Mouse (Mus musculus) hindbrain, postnatal 0 days (tissue): ENCODE data around the gene 1110017D15Rik. TPM values are rescaled to one million over a fixed set of nuclear protein-coding genes. Genes with fewer than 3 reads are reported as not detected.

ENCODE experiments used
- ATAC-seq: fragments of 200-750 bp; cut with Nextera tagmentation; 2 replicates; pipeline ENCODE4 v1.8.0; 2017; ENCODE audit warnings: mild to moderate bottlenecking, moderate TSS enrichment, moderate library complexity
- DNase-seq: peaks from one replicate; pipeline ENCODE4 v3.0.0-alpha.2; 2015; ENCODE audit warnings: low spot score
- H3K27ac ChIP-seq: fragments of 300-500 bp; sonication (generic); 2 replicates; pipeline ENCODE4 v1.5.1; 2014; ENCODE audit warnings: mild to moderate bottlenecking
- H3K27me3 ChIP-seq: fragments of 300-500 bp; sonication (generic); 2 replicates; pipeline ENCODE4 v1.6.1; 2014; ENCODE audit warnings: low read length, mixed read lengths; ENCODE audit not compliant: insufficient read depth
- H3K36me3 ChIP-seq: fragments of 300-500 bp; sonication (generic); 2 replicates; pipeline ENCODE4 v1.6.1; 2014; ENCODE audit warnings: low read length, mixed read lengths; ENCODE audit not compliant: insufficient read depth
- H3K4me1 ChIP-seq: fragments of 300-500 bp; sonication (generic); 2 replicates; pipeline ENCODE4 v1.6.1; 2014; ENCODE audit warnings: antibody characterized with exemption, low read length, mixed read lengths; ENCODE audit not compliant: insufficient read depth
- H3K4me2 ChIP-seq: fragments of 300-500 bp; sonication (generic); 2 replicates; pipeline ENCODE4 v1.6.1; 2014; ENCODE audit warnings: low read depth, mild to moderate bottlenecking, low read length, moderate library complexity, mixed read lengths
- H3K4me3 ChIP-seq: fragments of 300-500 bp; sonication (generic); 2 replicates; pipeline ENCODE4 v1.5.1; 2014; ENCODE audit warnings: low read length
- H3K9ac ChIP-seq: fragments of 300-500 bp; sonication (generic); replicated peaks from 2 replicates; pipeline ENCODE4 v1.6.1; 2014; ENCODE audit warnings: mild to moderate bottlenecking, low read length, moderate library complexity, mixed read lengths
- H3K9me3 ChIP-seq: fragments of 300-500 bp; sonication (generic); 2 replicates; pipeline ENCODE4 v1.6.1; 2016; ENCODE audit warnings: low read length, mixed read lengths
- CTCF ChIP-seq: IDR thresholded peaks from 2 replicates; pipeline ENCODE4 v1.5.1; 2016; ENCODE audit warnings: antibody characterized with exemption, control low read depth, low read depth
- WGBS: fragments of 180-500 bp; shearing (Covaris S2); extraction: QIAGEN DNeasy Blood & Tissue Kit; methylation state at CpG from one replicate; pipeline ENCODE4 v1.1.7; 2014; 5-methylcytosine and 5-hydroxymethylcytosine counted together
- polyA plus RNA-seq: library from polyadenylated mRNA; unstranded; fragments of >200 nt; fragmentation: Nextera tagmentation; extraction: Ambion mirVana; gene quantifications from 2 replicates; pipeline ENCODE4 v1.2.1, GENCODE M21; 2015
- total RNA-seq: library from RNA; depleted of rRNA; stranded (reverse); fragments of >200 nt; gene quantifications from 2 replicates; pipeline ENCODE4 v1.2.3, GENCODE M21; 2014

Gene 1110017D15Rik
- total and polyA plus RNA-seq, 2 experiments from 2014 or later, result 9.9 to 19.9 TPM

- no peak for TF ChIP-seq CTCF
- H3K9me3 ChIP-seq, result no peaks in the 10 kb centered on the region
- H3K27ac ChIP-seq, result no peak overlapping the region; the same call in 1 of the 2 replicates
- H3K4me2 ChIP-seq, result 0 out of 2 replicates have a peak overlapping the region, but pooled peaks have one; percentile 3
- H3K27me3 ChIP-seq, result no peaks in the 10 kb centered on the region
- H3K4me3 ChIP-seq, result no peak overlapping the region
- H3K4me1 ChIP-seq, result peaks cover 29% of the 10 kb centered on the region
- H3K36me3 ChIP-seq, result no peaks in the 10 kb centered on the region
- WGBS, result 6% methylated on average over 8 of the region's 8 CpGs
- no peak overlapping the region for H3K9ac ChIP-seq
- ATAC-seq, result no peak
- DNase-seq, result peak; percentile 61
These were observed 10.9 kb upstream of the 1110017D15Rik start for GRCm38 (mm10) chr4:41527996-41528395.

GRCm38 (mm10) chr4:41527076-41527475, 9.9 kb upstream of the 1110017D15Rik start:
- TF ChIP-seq CTCF, result no peak
- ATAC-seq, result peak; percentile 13; the same call in 1 of the 2 replicates
- H3K4me2 ChIP-seq, result 0 out of 2 replicates have a peak overlapping the region, but pooled peaks have one; percentile 5

GRCm38 (mm10) chr4:41526553-41526952, 9.4 kb upstream of the 1110017D15Rik start:
- no peak for ATAC-seq
- Histone ChIP-seq H3K4me3 (no peak overlapping the region), H3K9me3 (no peaks in the 10 kb centered on the region), H3K9ac (no peak overlapping the region), H3K4me2 (no peak overlapping the region), H3K27ac (no peak overlapping the region), H3K27me3 (no peaks in the 10 kb centered on the region), H3K4me1 (peaks cover 26% of the 10 kb centered on the region), H3K36me3 (0 out of 2 replicates have a peak, but pooled peaks cover 2% of the 10 kb centered on the region)
- DNase-seq, result no peak
- 9% methylated on average over 7 of the region's 7 CpGs for WGBS
- no peak for TF ChIP-seq CTCF

More at GRCm38 (mm10) chr4:41527076-41527475, 9.9 kb upstream of the 1110017D15Rik start:
- Histone ChIP-seq H3K4me3 (no peak overlapping the region), H3K36me3 (no peaks in the 10 kb centered on the region), H3K9ac (0 out of 2 replicates have a peak overlapping the region, but pooled peaks have one; percentile 21), H3K27me3 (no peaks in the 10 kb centered on the region), H3K4me1 (peaks cover 29% of the 10 kb centered on the region), H3K27ac (peak overlapping the region; percentile 16; the same call in 1 of the 2 replicates), H3K9me3 (no peaks in the 10 kb centered on the region)
- no peak for DNase-seq
- WGBS, result 17% methylated on average over 13 of the region's 13 CpGs

- Histone ChIP-seq H3K9ac (no peak overlapping the region), H3K27me3 (no peaks in the 10 kb centered on the region), H3K4me3 (no peak overlapping the region), H3K4me2 (no peak overlapping the region), H3K9me3 (no peaks in the 10 kb centered on the region), H3K36me3 (peaks cover 12% of the 10 kb centered on the region; the same call in 1 of the 2 replicates), H3K4me1 (peaks cover 25% of the 10 kb centered on the region), H3K27ac (no peak overlapping the region)
- no peak for TF ChIP-seq CTCF
- ATAC-seq (no peak), DNase-seq (no peak)
- WGBS, result 70% methylated on average over 9 of the region's 9 CpGs
These were observed 7.7 kb upstream of the 1110017D15Rik start for GRCm38 (mm10) chr4:41524829-41525228.

GRCm38 (mm10) chr4:41523839-41524238, 6.7 kb upstream of the 1110017D15Rik start:
- no peaks in the 10 kb centered on the region for H3K27me3 ChIP-seq
- DNase-seq (no peak), ATAC-seq (no peak)
- no peaks in the 10 kb centered on the region for H3K9me3 ChIP-seq
- no peak overlapping the region for H3K4me2 ChIP-seq
- H3K4me3 ChIP-seq, result no peak overlapping the region
- no peak overlapping the region for H3K27ac ChIP-seq
- peaks cover 25% of the 10 kb centered on the region for H3K4me1 ChIP-seq
- no peak for TF ChIP-seq CTCF
- H3K36me3 ChIP-seq, result peaks cover 17% of the 10 kb centered on the region; the same call in 1 of the 2 replicates
- WGBS, result 78% methylated on average over 7 of the region's 7 CpGs
- H3K9ac ChIP-seq, result no peak overlapping the region

GRCm38 (mm10) chr4:41522788-41523187, 5.7 kb upstream of the 1110017D15Rik start:
- Histone ChIP-seq H3K4me1 (peaks cover 16% of the 10 kb centered on the region), H3K4me2 (no peak overlapping the region), H3K27ac (no peak overlapping the region), H3K9ac (no peak overlapping the region), H3K4me3 (no peak overlapping the region), H3K9me3 (no peaks in the 10 kb centered on the region), H3K27me3 (no peaks in the 10 kb centered on the region), H3K36me3 (peaks cover 17% of the 10 kb centered on the region; the same call in 1 of the 2 replicates)
- peak; percentile 80 for DNase-seq
- peak; percentile 79 for TF ChIP-seq CTCF
- ATAC-seq, result no peak
- 56% methylated on average over 5 of the region's 5 CpGs for WGBS

GRCm38 (mm10) chr4:41522136-41522535, 5.0 kb upstream of the 1110017D15Rik start:
- no peak overlapping the region for H3K4me2 ChIP-seq
- ATAC-seq (no peak), DNase-seq (no peak)
- no peak for TF ChIP-seq CTCF
- no peak overlapping the region for H3K9ac ChIP-seq
- H3K27me3 ChIP-seq, result no peaks in the 10 kb centered on the region
- no peak overlapping the region for H3K27ac ChIP-seq
- no peak overlapping the region for H3K4me3 ChIP-seq
- H3K36me3 ChIP-seq, result peaks cover 17% of the 10 kb centered on the region; the same call in 1 of the 2 replicates
- peaks cover 10% of the 10 kb centered on the region for H3K4me1 ChIP-seq
- H3K9me3 ChIP-seq, result no peaks in the 10 kb centered on the region
- 67% methylated on average over 6 of the region's 6 CpGs for WGBS
